Mouse (Mus musculus): Measurements from ENCODE around the gene Ak4.
A peak's percentile ranks its signal among the peaks of the same experiment; 100 is the strongest.

The Ak4 gene

DNA sequence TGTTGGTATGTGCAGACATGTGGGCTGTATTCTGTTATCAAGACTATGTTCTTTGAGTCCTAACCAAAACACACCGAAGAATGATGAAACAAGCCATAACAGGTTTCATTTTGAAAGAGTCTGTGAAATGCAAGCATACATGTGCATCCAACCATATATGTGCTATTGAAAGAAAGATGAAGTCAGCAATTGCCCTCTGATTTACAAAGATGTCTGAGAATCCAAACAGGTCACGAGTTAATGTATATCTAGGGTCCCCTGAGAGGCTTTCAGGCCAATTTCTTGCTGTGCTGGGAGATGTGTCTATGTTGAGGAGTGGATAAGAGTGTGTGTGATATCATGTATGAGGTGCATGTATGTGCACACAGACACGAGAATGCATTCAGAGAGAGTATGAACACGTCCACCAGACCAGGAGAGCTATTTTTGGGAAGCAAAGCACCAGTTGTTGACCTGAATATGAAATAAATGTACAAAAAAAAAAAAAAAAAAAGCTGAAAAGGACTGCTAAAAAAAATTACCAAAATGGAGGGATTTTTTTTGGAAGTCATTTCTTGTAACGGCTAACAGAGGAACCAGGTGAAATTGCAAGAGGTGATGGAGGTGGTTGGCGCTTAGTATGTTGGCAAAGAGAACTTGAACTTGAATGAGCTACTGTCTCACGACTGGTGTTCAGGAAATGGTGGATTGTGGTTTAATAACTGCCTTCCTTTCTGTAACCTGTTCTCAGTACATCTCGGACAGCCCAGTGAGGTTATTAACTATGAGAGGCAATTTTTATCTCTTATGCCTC lies 91.2 kb downstream of the Ak4 start:
- DNase-seq (ENCODE audit: low read depth, low spot score) = no peak

- DNase-seq (ENCODE audit: low read depth, low spot score) = no peak
Observed at GRCm38 (mm10) chr4:101510904-101511210, 91.8 kb downstream of the Ak4 start.

DNA sequence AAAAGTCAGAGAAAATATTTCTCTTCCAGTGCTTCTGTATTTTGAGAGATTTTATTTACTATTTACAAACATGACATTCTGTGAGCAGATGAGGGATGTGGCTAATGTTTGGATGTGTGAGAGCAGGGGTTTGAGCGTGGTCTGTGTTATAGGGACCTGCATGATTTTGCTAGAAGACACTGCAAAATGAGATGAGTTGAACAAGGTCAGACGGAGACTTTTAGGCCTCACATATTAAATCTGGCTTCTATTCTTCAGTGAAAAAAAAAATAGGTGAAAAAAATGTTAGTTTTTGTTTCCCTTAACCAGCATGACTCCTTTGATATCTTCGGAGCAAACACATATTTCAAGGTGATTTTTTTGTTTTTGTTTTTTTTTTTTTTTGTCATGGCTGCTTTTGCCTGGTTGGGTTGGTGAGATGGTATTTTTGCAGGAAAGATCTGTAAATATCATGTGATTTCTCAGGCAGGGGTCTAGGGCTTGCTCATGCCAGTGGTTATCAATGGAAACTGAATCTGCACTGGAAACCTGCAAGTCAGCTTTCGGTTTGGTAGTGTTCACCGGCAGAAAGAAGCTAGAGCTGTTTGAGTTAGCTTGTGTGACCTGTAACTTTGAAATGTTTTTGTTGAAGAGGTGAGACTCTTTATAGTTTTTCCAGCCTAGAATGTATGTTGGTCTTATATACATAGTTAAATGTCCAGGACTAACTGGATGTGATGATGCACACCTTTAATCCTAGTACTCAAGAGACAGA lies 92.9 kb downstream of the Ak4 start:
- DNase-seq (ENCODE audit: low read depth, low spot score) = no peak

DNA sequence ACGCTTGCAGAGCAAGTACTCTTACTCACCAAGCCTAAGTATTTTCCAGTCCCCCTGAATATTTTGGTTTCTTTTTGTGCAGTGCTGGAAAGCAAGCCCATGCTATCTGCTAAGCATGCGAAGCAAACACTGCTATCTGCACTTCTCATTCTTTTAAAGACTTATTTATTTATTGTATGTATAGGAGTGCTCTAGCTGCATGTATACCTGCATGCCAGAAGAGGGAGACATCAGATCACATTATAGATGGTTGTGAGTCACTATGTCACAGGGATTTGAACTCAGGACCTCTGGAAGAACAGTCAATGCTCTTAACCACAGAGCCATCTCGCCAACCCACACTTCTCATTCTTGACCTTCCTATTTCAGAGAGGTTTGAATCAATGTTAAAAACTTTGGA lies 94.2 kb downstream of the Ak4 start:
- DNase-seq (ENCODE audit: low read depth, low spot score) = no peak

GRCm38 (mm10) chr4:101515853-101516252 lies 96.8 kb downstream of the Ak4 start:
- peak; percentile 56 for DNase-seq (ENCODE audit: low read depth, low spot score)
